Mouse (Mus musculus) intestine, postnatal 0 days (tissue): Measurements from ENCODE around the gene Taar7e. TPM values are rescaled to one million over a fixed set of nuclear protein-coding genes. Genes with fewer than 3 reads are reported as not detected.

ENCODE experiments used
- ATAC-seq: fragments of 200-750 bp; cut with Nextera tagmentation; 2 replicates; pipeline ENCODE4 v1.8.0; 2017; ENCODE audit warnings: mild to moderate bottlenecking, moderate TSS enrichment, moderate library complexity
- H3K27ac ChIP-seq: fragments of 300-500 bp; sonication (generic); 2 replicates; pipeline ENCODE4 v1.5.1; 2014; ENCODE audit warnings: mild to moderate bottlenecking, low read depth, low read length, moderate library complexity
- H3K27me3 ChIP-seq: fragments of 300-500 bp; sonication (generic); replicated peaks from 2 replicates; pipeline ENCODE4 v1.6.1; 2014; ENCODE audit warnings: low read length, mixed read lengths; ENCODE audit not compliant: control insufficient read depth, insufficient read depth
- H3K36me3 ChIP-seq: fragments of 300-500 bp; sonication (generic); 2 replicates; pipeline ENCODE4 v1.6.1; 2014; ENCODE audit warnings: mild to moderate bottlenecking, moderate library complexity; ENCODE audit not compliant: control insufficient read depth, insufficient read depth
- H3K4me1 ChIP-seq: fragments of 300-500 bp; sonication (generic); replicated peaks from 2 replicates; pipeline ENCODE4 v1.6.1; 2014; ENCODE audit warnings: antibody characterized with exemption, low read length, mixed read lengths; ENCODE audit not compliant: control insufficient read depth, insufficient read depth
- H3K4me2 ChIP-seq: fragments of 300-500 bp; sonication (generic); replicated peaks from 2 replicates; pipeline ENCODE4 v1.6.1; 2014; ENCODE audit warnings: low read depth, mild to moderate bottlenecking, moderate library complexity
- H3K4me3 ChIP-seq: fragments of 300-500 bp; sonication (generic); 2 replicates; pipeline ENCODE4 v1.5.1; 2014; ENCODE audit warnings: low read depth, low read length
- H3K9ac ChIP-seq: fragments of 300-500 bp; sonication (generic); 2 replicates; pipeline ENCODE4 v1.6.1; 2014; ENCODE audit warnings: mild to moderate bottlenecking, low read depth, low read length
- H3K9me3 ChIP-seq: fragments of 300-500 bp; sonication (generic); 2 replicates; pipeline ENCODE4 v1.6.1; 2016; ENCODE audit warnings: mixed run types; ENCODE audit not compliant: control insufficient read depth
- CTCF ChIP-seq: sonication (generic); IDR thresholded peaks from 2 replicates; pipeline ENCODE4 v1.5.1; 2016; ENCODE audit warnings: low read depth, mild to moderate bottlenecking, control low read depth, antibody characterized with exemption, moderate library complexity
- WGBS: fragments of 180-500 bp; shearing (Covaris S2); extraction: QIAGEN DNeasy Blood & Tissue Kit; methylation state at CpG from one replicate; pipeline ENCODE4 v1.1.7; 2014; 5-methylcytosine and 5-hydroxymethylcytosine counted together
- polyA plus RNA-seq: library from polyadenylated mRNA; unstranded; fragments of >200 nt; fragmentation: Nextera tagmentation; extraction: Ambion mirVana; gene quantifications from 2 replicates; pipeline ENCODE4 v1.2.1, GENCODE M21; 2015

Gene Taar7e
- polyA plus RNA-seq, 1 experiment from 2014 or later = not detected

DNA sequence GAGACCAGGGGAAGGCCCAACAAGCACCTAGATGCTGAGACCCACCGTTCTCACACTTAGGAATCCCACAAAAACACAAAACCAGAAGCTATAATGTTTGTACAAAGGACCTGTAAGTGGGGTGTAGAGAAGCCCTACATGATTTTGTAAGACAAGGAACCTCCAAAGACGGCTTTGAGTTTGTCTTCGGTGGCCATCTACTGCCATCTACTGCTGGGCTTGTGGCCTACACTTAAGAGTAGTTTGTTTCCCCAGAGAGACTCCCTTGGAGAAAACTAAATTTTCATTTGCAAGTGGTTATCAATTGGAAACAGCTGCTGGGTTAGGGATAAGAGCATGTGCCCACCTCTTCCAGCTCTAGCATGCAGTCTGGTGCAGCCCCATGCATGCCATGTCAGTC, 42.8 kb downstream of the Taar7e start:
- WGBS = 44% methylated on average over 3 of the region's 3 CpGs
- H3K4me1 ChIP-seq = no peaks in the 10 kb centered on the region
- no peak overlapping the region for H3K27ac ChIP-seq
- no peaks in the 10 kb centered on the region for H3K9me3 ChIP-seq
- no peak overlapping the region for H3K4me2 ChIP-seq
- no peaks in the 10 kb centered on the region for H3K36me3 ChIP-seq
- H3K4me3 ChIP-seq = no peak overlapping the region
- peak; percentile 78 for TF ChIP-seq CTCF
- H3K27me3 ChIP-seq = no peaks in the 10 kb centered on the region
- no peak for ATAC-seq
- H3K9ac ChIP-seq = 0 out of 2 replicates have a peak overlapping the region, but pooled peaks have one; percentile 7

GRCm38 (mm10) chr10:24085936-24086335, 48.5 kb downstream of the Taar7e start:
- no peaks in the 10 kb centered on the region for H3K4me1 ChIP-seq
- H3K36me3 ChIP-seq = no peaks in the 10 kb centered on the region
- H3K9ac ChIP-seq = no peak overlapping the region
- no peak overlapping the region for H3K27ac ChIP-seq
- WGBS = 66% methylated on average over 5 of the region's 5 CpGs
- H3K4me3 ChIP-seq = no peak overlapping the region
- no peak overlapping the region for H3K4me2 ChIP-seq
- H3K9me3 ChIP-seq = no peaks in the 10 kb centered on the region
- H3K27me3 ChIP-seq = no peaks in the 10 kb centered on the region
- TF ChIP-seq CTCF = no peak
- no peak for ATAC-seq

- no peak overlapping the region for H3K4me2 ChIP-seq
- H3K27me3 ChIP-seq = no peaks in the 10 kb centered on the region
- no peak overlapping the region for H3K4me3 ChIP-seq
- TF ChIP-seq CTCF = no peak
- no peak overlapping the region for H3K9ac ChIP-seq
- ATAC-seq = no peak
- 17% methylated on average over 5 of the region's 5 CpGs for WGBS
- H3K36me3 ChIP-seq = no peaks in the 10 kb centered on the region
- no peak overlapping the region; the same call in 1 of the 2 replicates for H3K27ac ChIP-seq
- H3K4me1 ChIP-seq = no peaks in the 10 kb centered on the region
- H3K9me3 ChIP-seq = no peaks in the 10 kb centered on the region
Measured at GRCm38 (mm10) chr10:24086555-24086954, 49.1 kb downstream of the Taar7e start.

- no peak for ATAC-seq
- no peak overlapping the region for H3K9ac ChIP-seq
- WGBS = 71% methylated on average over 2 of the region's 2 CpGs
- H3K4me2 ChIP-seq = no peak overlapping the region
- H3K9me3 ChIP-seq = no peaks in the 10 kb centered on the region
- H3K4me1 ChIP-seq = no peaks in the 10 kb centered on the region
- H3K27ac ChIP-seq = no peak overlapping the region
- no peaks in the 10 kb centered on the region for H3K27me3 ChIP-seq
- no peaks in the 10 kb centered on the region for H3K36me3 ChIP-seq
- no peak for TF ChIP-seq CTCF
- no peak overlapping the region for H3K4me3 ChIP-seq
Measured at GRCm38 (mm10) chr10:24087168-24087567, 49.8 kb downstream of the Taar7e start.

Other genes starting within 250 kb of the Taar7e start
- gene Slc18b1, start 240.6 kb upstream of the Taar7e start, polyA plus RNA-seq = 12.9 and 14.0 TPM in 2 replicates
- 0.10 TPM in 1 of 2 replicates, not detected in the other for gene Vnn3, start 186.2 kb upstream of the Taar7e start, polyA plus RNA-seq
- gene Vnn1, start 142.9 kb upstream of the Taar7e start, polyA plus RNA-seq = 7.4 and 8.2 TPM in 2 replicates
- not detected in 2 replicates for gene Taar1, start 117.3 kb upstream of the Taar7e start, polyA plus RNA-seq
- gene Taar2, start 99.0 kb upstream of the Taar7e start, polyA plus RNA-seq = not detected in 2 replicates
- not detected in 2 replicates for gene Taar3, start 88.1 kb upstream of the Taar7e start, polyA plus RNA-seq
- gene Taar4, start 77.1 kb upstream of the Taar7e start, polyA plus RNA-seq = not detected in 2 replicates
- not detected in 2 replicates for gene Taar5, start 66.9 kb upstream of the Taar7e start, polyA plus RNA-seq
- gene Taar6, start 52.0 kb upstream of the Taar7e start, polyA plus RNA-seq = not detected in 2 replicates
- gene Taar7a, start 44.1 kb upstream of the Taar7e start, polyA plus RNA-seq = not detected in 2 replicates
- gene Taar7b, start 37.7 kb upstream of the Taar7e start, polyA plus RNA-seq = not detected in 2 replicates
- not detected in 2 replicates for gene Taar7d, start 10.4 kb upstream of the Taar7e start, polyA plus RNA-seq
- gene Taar7f, start 11.9 kb downstream of the Taar7e start, polyA plus RNA-seq = not detected in 2 replicates
- gene Taar8a, start 38.9 kb downstream of the Taar7e start, polyA plus RNA-seq = not detected in 2 replicates
- not detected in 2 replicates for gene Taar8b, start 54.7 kb downstream of the Taar7e start, polyA plus RNA-seq
- gene Taar8c, start 64.3 kb downstream of the Taar7e start, polyA plus RNA-seq = not detected in 2 replicates
- not detected in 2 replicates for gene Taar9, start 71.9 kb downstream of the Taar7e start, polyA plus RNA-seq
- gene Stx7, start 111.7 kb downstream of the Taar7e start, polyA plus RNA-seq = 171 and 189 TPM in 2 replicates
- 5.9 and 7.9 TPM in 2 replicates for gene Moxd1, start 185.9 kb downstream of the Taar7e start, polyA plus RNA-seq